Mouse (Mus musculus) ES-E14 (cell line): ENCODE results near the gene Gm21860.
"Not testable (repeated sequence)": the region's sequence is repeated elsewhere in the genome, so short reads cannot be mapped to it uniquely, and the experiment has no call there.

Experiments used
- MAFK ChIP-seq: IDR thresholded peaks from 2 replicates; pipeline ENCODE4 v1.6.1; 2014; ENCODE audit warnings: mild to moderate bottlenecking, low read depth, low read length, inconsistent platforms; ENCODE audit not compliant: insufficient read depth
- ZNF384 ChIP-seq: IDR thresholded peaks from 2 replicates; pipeline ENCODE4 v1.6.1; 2012; ENCODE audit warnings: low read depth, low read length, inconsistent platforms

GRCm38 (mm10) chrY:90733656-90734333 is 20.8 kb downstream of the Gm21860 start:
- not testable (repeated sequence) for TF ChIP-seq MAFK, ZNF384
